Mouse (Mus musculus) embryonic facial prominence, embryonic 15.5 days (tissue): ENCODE results near the gene Evi5l. TPM values are rescaled to one million over a fixed set of nuclear protein-coding genes. Genes with fewer than 3 reads are reported as not detected.

Experiments used
- ATAC-seq: fragments of 200-750 bp; cut with Nextera tagmentation; 2 replicates; pipeline ENCODE4 v1.8.0; 2017; ENCODE audit warnings: low read depth, moderate TSS enrichment; ENCODE audit not compliant: insufficient number of reproducible peaks, low FRiP score, low TSS enrichment
- H3K27ac ChIP-seq: fragments of 300-500 bp; sonication (generic); replicated peaks from 2 replicates; pipeline ENCODE4 v1.5.1; 2015; ENCODE audit warnings: mild to moderate bottlenecking, inconsistent platforms
- H3K27me3 ChIP-seq: fragments of 300-500 bp; sonication (generic); 2 replicates; pipeline ENCODE4 v1.6.1; 2015; ENCODE audit warnings: inconsistent platforms
- H3K36me3 ChIP-seq: fragments of 300-500 bp; sonication (generic); 2 replicates; pipeline ENCODE4 v1.6.1; 2015; ENCODE audit warnings: mild to moderate bottlenecking, inconsistent platforms
- H3K4me1 ChIP-seq: fragments of 300-500 bp; sonication (generic); 2 replicates; pipeline ENCODE4 v1.6.1; 2015; ENCODE audit warnings: inconsistent platforms
- H3K4me2 ChIP-seq: fragments of 300-500 bp; sonication (generic); replicated peaks from 2 replicates; pipeline ENCODE4 v1.6.1; 2015; ENCODE audit warnings: mild to moderate bottlenecking, inconsistent platforms
- H3K4me3 ChIP-seq: fragments of 300-500 bp; sonication (generic); replicated peaks from 2 replicates; pipeline ENCODE4 v1.5.1; 2015; ENCODE audit warnings: mild to moderate bottlenecking, inconsistent platforms
- H3K9ac ChIP-seq: fragments of 300-500 bp; sonication (generic); 2 replicates; pipeline ENCODE4 v1.6.1; 2015; ENCODE audit warnings: inconsistent platforms
- H3K9me3 ChIP-seq: fragments of 300-500 bp; sonication (generic); replicated peaks from 2 replicates; pipeline ENCODE4 v1.6.1; 2016; ENCODE audit warnings: inconsistent platforms
- WGBS: fragments of 180-500 bp; shearing (Covaris S2); methylation state at CpG from one replicate; pipeline ENCODE4 v1.1.7; 2015; 5-methylcytosine and 5-hydroxymethylcytosine counted together
- polyA plus RNA-seq: library from polyadenylated mRNA; unstranded; fragments of >200 nt; fragmentation: Nextera tagmentation; extraction: Ambion mirVana; gene quantifications from 2 replicates; pipeline ENCODE4 v1.2.1, GENCODE M21; 2015

The Evi5l gene
- polyA plus RNA-seq, 1 experiment from 2014 or later: 31.7 TPM

GRCm38 (mm10) chr8:4226323-4226722 is 60.0 kb downstream of the Evi5l start:
- peak overlapping the region; percentile 41 for H3K4me3 ChIP-seq
- WGBS: 27% methylated on average over 4 of the region's 4 CpGs
- H3K4me2 ChIP-seq: peak overlapping the region; percentile 61
- peaks cover 17% of the 10 kb centered on the region for H3K27me3 ChIP-seq
- H3K4me1 ChIP-seq: no peaks in the 10 kb centered on the region; the same call in 1 of the 2 replicates
- no peaks in the 10 kb centered on the region for H3K36me3 ChIP-seq
- no peak for ATAC-seq
- no peaks in the 10 kb centered on the region for H3K9me3 ChIP-seq
- H3K9ac ChIP-seq: no peak overlapping the region
- H3K27ac ChIP-seq: no peak overlapping the region

GRCm38 (mm10) chr8:4226739-4227347 is 60.5 kb downstream of the Evi5l start, which contains the start of gene Lrrc8e:
Gene Lrrc8e (plus strand): TSS chr8:4226827.
- 0 out of 2 replicates have a peak within 1 kb of the TSS, but pooled peaks have one; percentile 21 for H3K9ac ChIP-seq
- peak; percentile 62 for ATAC-seq

GRCm38 (mm10) chr8:4227919-4228318 is 61.6 kb downstream of the Evi5l start:
- no peak for ATAC-seq
- Histone ChIP-seq H3K27ac (no peak overlapping the region), H3K4me1 (no peaks in the 10 kb centered on the region; the same call in 1 of the 2 replicates), H3K4me2 (no peak overlapping the region), H3K4me3 (no peak overlapping the region), H3K36me3 (no peaks in the 10 kb centered on the region), H3K9ac (no peak overlapping the region), H3K9me3 (no peaks in the 10 kb centered on the region), H3K27me3 (peaks cover 17% of the 10 kb centered on the region)
- 86% methylated on average over 4 of the region's 4 CpGs for WGBS

More at GRCm38 (mm10) chr8:4226739-4227347, 60.5 kb downstream of the Evi5l start, which contains the start of gene Lrrc8e:
- H3K4me3 ChIP-seq: peak within 1 kb of the TSS; percentile 41
- no peaks in the 10 kb centered on the region for H3K36me3 ChIP-seq
- 4% methylated on average over 33 of the region's 33 CpGs for WGBS
- H3K27ac ChIP-seq: no peak within 1 kb of the TSS
- no peaks in the 10 kb centered on the region; the same call in 1 of the 2 replicates for H3K4me1 ChIP-seq
- no peaks in the 10 kb centered on the region for H3K9me3 ChIP-seq
- peak within 1 kb of the TSS; percentile 61 for H3K4me2 ChIP-seq
- peaks cover 17% of the 10 kb centered on the region for H3K27me3 ChIP-seq

GRCm38 (mm10) chr8:4229784-4230183 is 63.4 kb downstream of the Evi5l start:
- Histone ChIP-seq H3K27me3 (peaks cover 17% of the 10 kb centered on the region), H3K27ac (no peak overlapping the region), H3K4me2 (no peak overlapping the region), H3K4me1 (no peaks in the 10 kb centered on the region; the same call in 1 of the 2 replicates), H3K4me3 (no peak overlapping the region), H3K9ac (no peak overlapping the region), H3K36me3 (no peaks in the 10 kb centered on the region), H3K9me3 (no peaks in the 10 kb centered on the region)
- ATAC-seq: no peak
- WGBS: 69% methylated on average over 5 of the region's 5 CpGs

- Histone ChIP-seq H3K9ac (no peak overlapping the region), H3K4me3 (no peak overlapping the region), H3K9me3 (no peaks in the 10 kb centered on the region), H3K4me1 (no peaks in the 10 kb centered on the region; the same call in 1 of the 2 replicates), H3K4me2 (no peak overlapping the region), H3K36me3 (no peaks in the 10 kb centered on the region), H3K27ac (no peak overlapping the region), H3K27me3 (peaks cover 16% of the 10 kb centered on the region)
- no peak for ATAC-seq
- 51% methylated on average over 10 of the region's 10 CpGs for WGBS
Observed at GRCm38 (mm10) chr8:4230612-4231351, 64.4 kb downstream of the Evi5l start.

GRCm38 (mm10) chr8:4237814-4238433 is 71.6 kb downstream of the Evi5l start:
- H3K4me3 ChIP-seq: peak overlapping the region; percentile 65
- H3K9ac ChIP-seq: peak overlapping the region; percentile 70
- 20% methylated on average over 15 of the region's 15 CpGs for WGBS
- H3K9me3 ChIP-seq: no peaks in the 10 kb centered on the region
- H3K4me2 ChIP-seq: peak overlapping the region; percentile 72
- H3K36me3 ChIP-seq: peaks cover 20% of the 10 kb centered on the region
- H3K4me1 ChIP-seq: peaks cover 26% of the 10 kb centered on the region
- ATAC-seq: no peak
- H3K27ac ChIP-seq: peak overlapping the region; percentile 96
- H3K27me3 ChIP-seq: no peaks in the 10 kb centered on the region

- H3K9me3 ChIP-seq: no peaks in the 10 kb centered on the region
- peak within 1 kb of the TSS; percentile 65 for H3K4me3 ChIP-seq
- H3K27ac ChIP-seq: peak within 1 kb of the TSS; percentile 96
- H3K27me3 ChIP-seq: no peaks in the 10 kb centered on the region
- ATAC-seq: peak; percentile 96
- peak within 1 kb of the TSS; percentile 72 for H3K4me2 ChIP-seq
- H3K9ac ChIP-seq: peak within 1 kb of the TSS; percentile 70
- WGBS: under 1% methylated on average over 71 of the region's 71 CpGs
- peaks cover 27% of the 10 kb centered on the region for H3K36me3 ChIP-seq
- H3K4me1 ChIP-seq: peaks cover 26% of the 10 kb centered on the region
Observed at GRCm38 (mm10) chr8:4238434-4239192, 72.2 kb downstream of the Evi5l start, which contains the start of the genes Map2k7 and Gm49320. Gene Map2k7 (plus strand): TSS chr8:4238740. Gene Gm49320 (plus strand): TSS chr8:4238865.

GRCm38 (mm10) chr8:4239193-4239890 is 73.0 kb downstream of the Evi5l start:
- Histone ChIP-seq H3K4me2 (peak overlapping the region; percentile 72), H3K36me3 (peaks cover 34% of the 10 kb centered on the region), H3K4me1 (peaks cover 26% of the 10 kb centered on the region), H3K27ac (peak overlapping the region; percentile 96), H3K27me3 (no peaks in the 10 kb centered on the region), H3K9me3 (no peaks in the 10 kb centered on the region), H3K4me3 (peak overlapping the region; percentile 65), H3K9ac (peak overlapping the region; percentile 63)
- no peak; the same call in 1 of the 2 replicates for ATAC-seq
- WGBS: 11% methylated on average over 19 of the region's 19 CpGs

- no peak for ATAC-seq
- H3K36me3 ChIP-seq: peaks cover 73% of the 10 kb centered on the region
- no peak overlapping the region for H3K4me2 ChIP-seq
- WGBS: 97% methylated on average over 5 of the region's 5 CpGs
- H3K4me3 ChIP-seq: no peak overlapping the region
- no peak overlapping the region for H3K9ac ChIP-seq
- no peak overlapping the region for H3K27ac ChIP-seq
- H3K27me3 ChIP-seq: no peaks in the 10 kb centered on the region
- H3K4me1 ChIP-seq: peaks cover 19% of the 10 kb centered on the region
- no peaks in the 10 kb centered on the region for H3K9me3 ChIP-seq
Observed at GRCm38 (mm10) chr8:4245061-4245460, 78.7 kb downstream of the Evi5l start.

- H3K9me3 ChIP-seq: no peaks in the 10 kb centered on the region
- H3K27ac ChIP-seq: no peak overlapping the region
- no peak overlapping the region for H3K4me2 ChIP-seq
- no peak overlapping the region for H3K4me3 ChIP-seq
- H3K27me3 ChIP-seq: no peaks in the 10 kb centered on the region
- peaks cover 70% of the 10 kb centered on the region for H3K36me3 ChIP-seq
- no peak overlapping the region for H3K9ac ChIP-seq
- WGBS: 90% methylated on average over 13 of the region's 13 CpGs
- H3K4me1 ChIP-seq: peaks cover 18% of the 10 kb centered on the region
- ATAC-seq: no peak
Observed at GRCm38 (mm10) chr8:4245737-4246136, 79.4 kb downstream of the Evi5l start.
